Mouse (Mus musculus): ENCODE data around the gene Tmem150a. TPM values are rescaled to one million over a fixed set of nuclear protein-coding genes. Genes with fewer than 3 reads are reported as not detected.

Gene Tmem150a
- polyA plus RNA-seq (2014; fragmentation: Nextera tagmentation; extraction: Ambion mirVana), result 4.2 and 4.6 TPM in 2 replicates

- Histone ChIP-seq H3K4me3 (ENCODE audit: low read depth, low read length) (peak within 1 kb of the TSS; percentile 49), H3K27me3 (ENCODE audit: control insufficient read depth, insufficient read depth, low read length) (no peaks in the 10 kb centered on the region), H3K9ac (ENCODE audit: low read length) (peak within 1 kb of the TSS; percentile 66), H3K9me3 (ENCODE audit: control insufficient read depth, low read length) (no peaks in the 10 kb centered on the region), H3K4me2 (ENCODE audit: low read depth, low read length, severe bottlenecking) (peak within 1 kb of the TSS; percentile 96), H3K36me3 (ENCODE audit: control insufficient read depth, insufficient read depth, low read length) (no peaks in the 10 kb centered on the region; the same call in 1 of the 2 replicates), H3K27ac (ENCODE audit: low read depth, low read length) (no peak within 1 kb of the TSS), H3K4me1 (replicated peaks; ENCODE audit: control insufficient read depth, insufficient read depth, low read length) (peaks cover 8% of the 10 kb centered on the region; the same call in 1 of the 2 replicates)
- WGBS, result 1% methylated on average over 63 of the region's 71 CpGs
- ATAC-seq (replicated peaks; ENCODE audit: low FRiP score), result peak; percentile 84
- peak; percentile 86 for DNase-seq (ENCODE audit: low spot score)
These were observed at the start of gene Tmem150a for GRCm38 (mm10) chr6:72355066-72355911. TSS of gene Tmem150a (plus strand) at chr6:72355447.

- 88% methylated on average over 3 of the region's 3 CpGs for WGBS
- no peaks in the 10 kb centered on the region; the same call in 1 of the 2 replicates for H3K36me3 ChIP-seq (ENCODE audit: control insufficient read depth, insufficient read depth, low read length)
- DNase-seq (ENCODE audit: low spot score), result no peak
These were observed 43.0 kb upstream of the Tmem150a start for GRCm38 (mm10) chr6:72312198-72312597.

GRCm38 (mm10) chr6:72313124-72313867 is 42.0 kb upstream of the Tmem150a start:
- H3K36me3 ChIP-seq (ENCODE audit: control insufficient read depth, insufficient read depth, low read length), result no peaks in the 10 kb centered on the region; the same call in 1 of the 2 replicates
- H3K9me3 ChIP-seq (ENCODE audit: control insufficient read depth, low read length), result no peaks in the 10 kb centered on the region
- WGBS, result 92% methylated on average over 11 of the region's 11 CpGs
- H3K27me3 ChIP-seq (ENCODE audit: control insufficient read depth, insufficient read depth, low read length), result no peaks in the 10 kb centered on the region
- no peak overlapping the region for H3K9ac ChIP-seq (ENCODE audit: low read length)
- H3K4me1 ChIP-seq (replicated peaks; ENCODE audit: control insufficient read depth, insufficient read depth, low read length), result no peaks in the 10 kb centered on the region
- no peak overlapping the region for H3K27ac ChIP-seq (ENCODE audit: low read depth, low read length)
- no peak for ATAC-seq (replicated peaks; ENCODE audit: low FRiP score)
- no peak overlapping the region for H3K4me2 ChIP-seq (ENCODE audit: low read depth, low read length, severe bottlenecking)
- H3K4me3 ChIP-seq (ENCODE audit: low read depth, low read length), result no peak overlapping the region
- DNase-seq (ENCODE audit: low spot score), result no peak

More at GRCm38 (mm10) chr6:72312198-72312597, 43.0 kb upstream of the Tmem150a start:
- no peaks in the 10 kb centered on the region for H3K27me3 ChIP-seq (ENCODE audit: control insufficient read depth, insufficient read depth, low read length)
- no peak overlapping the region for H3K4me2 ChIP-seq (ENCODE audit: low read depth, low read length, severe bottlenecking)
- no peaks in the 10 kb centered on the region for H3K4me1 ChIP-seq (replicated peaks; ENCODE audit: control insufficient read depth, insufficient read depth, low read length)
- H3K27ac ChIP-seq (ENCODE audit: low read depth, low read length), result no peak overlapping the region
- H3K9ac ChIP-seq (ENCODE audit: low read length), result no peak overlapping the region
- H3K4me3 ChIP-seq (ENCODE audit: low read depth, low read length), result no peak overlapping the region
- no peak for ATAC-seq (replicated peaks; ENCODE audit: low FRiP score)
- no peaks in the 10 kb centered on the region for H3K9me3 ChIP-seq (ENCODE audit: control insufficient read depth, low read length)

GRCm38 (mm10) chr6:72315384-72315783 is 39.9 kb upstream of the Tmem150a start:
- DNase-seq (ENCODE audit: low spot score) (no peak), ATAC-seq (replicated peaks; ENCODE audit: low FRiP score) (no peak)
- Histone ChIP-seq H3K9ac (ENCODE audit: low read length) (no peak overlapping the region), H3K4me1 (replicated peaks; ENCODE audit: control insufficient read depth, insufficient read depth, low read length) (no peaks in the 10 kb centered on the region), H3K9me3 (ENCODE audit: control insufficient read depth, low read length) (no peaks in the 10 kb centered on the region), H3K27ac (ENCODE audit: low read depth, low read length) (no peak overlapping the region), H3K27me3 (ENCODE audit: control insufficient read depth, insufficient read depth, low read length) (no peaks in the 10 kb centered on the region), H3K4me3 (ENCODE audit: low read depth, low read length) (no peak overlapping the region), H3K4me2 (ENCODE audit: low read depth, low read length, severe bottlenecking) (no peak overlapping the region), H3K36me3 (ENCODE audit: control insufficient read depth, insufficient read depth, low read length) (peaks cover 8% of the 10 kb centered on the region)
- WGBS, result 85% methylated on average over 2 of the region's 2 CpGs

GRCm38 (mm10) chr6:72316044-72316443 is 39.2 kb upstream of the Tmem150a start:
- WGBS, result 79% methylated on average over 1 of the region's 1 CpGs
- no peaks in the 10 kb centered on the region for H3K27me3 ChIP-seq (ENCODE audit: control insufficient read depth, insufficient read depth, low read length)
- no peaks in the 10 kb centered on the region for H3K9me3 ChIP-seq (ENCODE audit: control insufficient read depth, low read length)
- H3K9ac ChIP-seq (ENCODE audit: low read length), result no peak overlapping the region
- ATAC-seq (replicated peaks; ENCODE audit: low FRiP score), result no peak
- H3K36me3 ChIP-seq (ENCODE audit: control insufficient read depth, insufficient read depth, low read length), result peaks cover 8% of the 10 kb centered on the region
- H3K4me2 ChIP-seq (ENCODE audit: low read depth, low read length, severe bottlenecking), result no peak overlapping the region
- H3K27ac ChIP-seq (ENCODE audit: low read depth, low read length), result no peak overlapping the region
- DNase-seq (ENCODE audit: low spot score), result no peak
- H3K4me3 ChIP-seq (ENCODE audit: low read depth, low read length), result no peak overlapping the region
- no peaks in the 10 kb centered on the region for H3K4me1 ChIP-seq (replicated peaks; ENCODE audit: control insufficient read depth, insufficient read depth, low read length)

GRCm38 (mm10) chr6:72318440-72318839 is 36.8 kb upstream of the Tmem150a start:
- H3K4me3 ChIP-seq (ENCODE audit: low read depth, low read length), result no peak overlapping the region
- no peak for ATAC-seq (replicated peaks; ENCODE audit: low FRiP score)
- no peaks in the 10 kb centered on the region for H3K4me1 ChIP-seq (replicated peaks; ENCODE audit: control insufficient read depth, insufficient read depth, low read length)
- 98% methylated on average over 4 of the region's 5 CpGs for WGBS
- H3K36me3 ChIP-seq (ENCODE audit: control insufficient read depth, insufficient read depth, low read length), result peaks cover 8% of the 10 kb centered on the region
- H3K27me3 ChIP-seq (ENCODE audit: control insufficient read depth, insufficient read depth, low read length), result no peaks in the 10 kb centered on the region
- no peak overlapping the region for H3K9ac ChIP-seq (ENCODE audit: low read length)
- no peaks in the 10 kb centered on the region for H3K9me3 ChIP-seq (ENCODE audit: control insufficient read depth, low read length)
- no peak overlapping the region for H3K4me2 ChIP-seq (ENCODE audit: low read depth, low read length, severe bottlenecking)
- H3K27ac ChIP-seq (ENCODE audit: low read depth, low read length), result no peak overlapping the region
- DNase-seq (ENCODE audit: low spot score), result no peak

- ATAC-seq (replicated peaks; ENCODE audit: low FRiP score) (no peak), DNase-seq (ENCODE audit: low spot score) (no peak)
- no peak overlapping the region for H3K4me2 ChIP-seq (ENCODE audit: low read depth, low read length, severe bottlenecking)
- H3K36me3 ChIP-seq (ENCODE audit: control insufficient read depth, insufficient read depth, low read length), result peaks cover 8% of the 10 kb centered on the region
- H3K4me1 ChIP-seq (replicated peaks; ENCODE audit: control insufficient read depth, insufficient read depth, low read length), result no peaks in the 10 kb centered on the region
- H3K9me3 ChIP-seq (ENCODE audit: control insufficient read depth, low read length), result no peaks in the 10 kb centered on the region
- H3K9ac ChIP-seq (ENCODE audit: low read length), result no peak overlapping the region
- H3K4me3 ChIP-seq (ENCODE audit: low read depth, low read length), result no peak overlapping the region
- 87% methylated on average over 11 of the region's 11 CpGs for WGBS
- H3K27ac ChIP-seq (ENCODE audit: low read depth, low read length), result no peak overlapping the region
- H3K27me3 ChIP-seq (ENCODE audit: control insufficient read depth, insufficient read depth, low read length), result no peaks in the 10 kb centered on the region
These were observed 36.2 kb upstream of the Tmem150a start for GRCm38 (mm10) chr6:72319019-72319418.

GRCm38 (mm10) chr6:72322936-72323335 is 32.3 kb upstream of the Tmem150a start:
- Histone ChIP-seq H3K4me2 (ENCODE audit: low read depth, low read length, severe bottlenecking) (no peak overlapping the region), H3K4me1 (replicated peaks; ENCODE audit: control insufficient read depth, insufficient read depth, low read length) (no peaks in the 10 kb centered on the region), H3K27ac (ENCODE audit: low read depth, low read length) (no peak overlapping the region), H3K36me3 (ENCODE audit: control insufficient read depth, insufficient read depth, low read length) (peaks cover 8% of the 10 kb centered on the region), H3K4me3 (ENCODE audit: low read depth, low read length) (no peak overlapping the region), H3K27me3 (ENCODE audit: control insufficient read depth, insufficient read depth, low read length) (no peaks in the 10 kb centered on the region), H3K9me3 (ENCODE audit: control insufficient read depth, low read length) (no peaks in the 10 kb centered on the region), H3K9ac (ENCODE audit: low read length) (no peak overlapping the region)
- no peak for ATAC-seq (replicated peaks; ENCODE audit: low FRiP score)
- DNase-seq (ENCODE audit: low spot score), result no peak
- WGBS, result 94% methylated on average over 3 of the region's 3 CpGs

Data from forebrain, embryonic 11.5 days (tissue).